Mouse (Mus musculus) urinary bladder, postnatal 10 days (tissue): ENCODE results near the gene Klf6.

Experiments used
- DNase-seq: peaks from one replicate; pipeline ENCODE4 v3.0.0; 2022; ENCODE audit warnings: low spot score

The Klf6 gene

DNA sequence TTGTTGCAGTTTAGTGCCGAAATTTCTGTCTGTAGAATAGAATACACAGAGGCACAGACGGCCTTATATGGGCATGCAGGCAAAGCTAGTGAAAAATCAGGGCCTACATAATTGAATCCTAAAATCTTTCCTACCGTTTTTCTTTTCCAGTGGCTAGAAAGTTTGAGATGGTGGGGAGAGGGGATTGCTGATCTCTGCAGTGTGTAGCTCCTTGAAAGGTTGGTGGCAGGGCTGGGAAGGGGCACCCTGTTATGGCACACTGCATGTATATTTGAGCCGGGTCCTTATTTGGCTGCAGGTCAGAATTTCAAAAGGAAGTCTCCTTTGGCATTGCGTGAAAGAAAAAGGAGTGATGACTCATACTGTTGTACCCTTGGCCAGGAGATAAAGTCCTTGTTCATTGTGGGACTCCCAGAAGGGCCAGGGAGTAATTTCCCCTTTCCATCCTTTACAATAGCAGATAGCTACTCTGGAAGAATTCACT, 2.2 kb downstream of the Klf6 start:
- DNase-seq, result no peak

GRCm38 (mm10) chr13:5864265-5865097, 3.2 kb downstream of the Klf6 start:
- DNase-seq, result no peak

GRCm38 (mm10) chr13:5865098-5865415, 3.8 kb downstream of the Klf6 start:
- no peak for DNase-seq

GRCm38 (mm10) chr13:5866091-5866490, 4.8 kb downstream of the Klf6 start:
- no peak for DNase-seq

DNA sequence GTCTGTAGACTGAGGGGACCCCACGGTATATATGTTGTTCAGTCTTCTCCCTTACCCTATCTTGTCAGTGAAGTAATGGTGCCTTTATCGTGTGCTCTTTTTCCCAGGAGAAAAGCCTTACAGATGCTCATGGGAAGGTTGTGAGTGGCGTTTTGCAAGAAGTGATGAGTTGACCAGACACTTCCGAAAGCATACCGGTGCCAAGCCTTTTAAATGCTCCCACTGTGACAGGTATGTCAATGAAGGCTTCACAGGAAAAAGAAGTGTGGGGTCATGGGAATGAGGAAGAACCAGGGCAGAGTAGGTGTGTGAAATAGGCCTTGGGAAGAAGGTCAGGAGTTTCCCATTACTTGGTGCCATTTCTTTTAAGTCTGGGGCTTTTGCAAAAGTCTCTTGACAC, 5.2 kb downstream of the Klf6 start:
- DNase-seq, result no peak

- DNase-seq, result no peak
These were observed 7.1 kb downstream of the Klf6 start for GRCm38 (mm10) chr13:5868376-5868775.

- no peak for DNase-seq
These were observed 8.2 kb downstream of the Klf6 start for GRCm38 (mm10) chr13:5869433-5869832.

GRCm38 (mm10) chr13:5869842-5870241, 8.6 kb downstream of the Klf6 start:
- no peak for DNase-seq

- DNase-seq, result no peak
These were observed 9.3 kb downstream of the Klf6 start for GRCm38 (mm10) chr13:5870382-5871272.

GRCm38 (mm10) chr13:5871414-5871813, 10.1 kb downstream of the Klf6 start:
- DNase-seq, result no peak

GRCm38 (mm10) chr13:5873681-5874080, 12.4 kb downstream of the Klf6 start:
- DNase-seq, result no peak

- no peak for DNase-seq
These were observed 14.2 kb downstream of the Klf6 start for GRCm38 (mm10) chr13:5875478-5875877.

DNA sequence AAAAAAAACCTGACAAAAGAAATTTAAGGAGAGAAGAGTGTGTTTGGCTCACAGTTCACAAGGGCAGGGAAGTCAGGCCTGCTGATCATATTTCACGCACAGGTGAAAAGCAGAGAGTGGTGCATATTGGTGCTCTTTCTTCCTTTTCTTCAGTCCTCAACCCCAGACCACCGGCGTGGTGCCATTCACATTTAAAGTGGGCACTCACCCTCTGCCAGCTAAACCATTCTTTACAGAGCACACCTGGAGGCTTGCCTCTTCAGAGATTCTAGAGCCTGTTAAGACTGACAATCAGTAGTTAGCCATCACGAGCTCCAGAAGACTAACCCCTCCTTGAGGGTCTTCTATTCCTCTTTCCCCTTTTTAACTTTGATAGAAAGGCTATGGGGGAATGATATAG, 17.5 kb downstream of the Klf6 start:
- no peak for DNase-seq

- DNase-seq, result no peak
These were observed 25.5 kb downstream of the Klf6 start for GRCm38 (mm10) chr13:5886810-5887209.

- no peak for DNase-seq
These were observed 26.9 kb downstream of the Klf6 start for GRCm38 (mm10) chr13:5888164-5888563.

GRCm38 (mm10) chr13:5888731-5889130, 27.4 kb downstream of the Klf6 start:
- DNase-seq, result no peak

DNA sequence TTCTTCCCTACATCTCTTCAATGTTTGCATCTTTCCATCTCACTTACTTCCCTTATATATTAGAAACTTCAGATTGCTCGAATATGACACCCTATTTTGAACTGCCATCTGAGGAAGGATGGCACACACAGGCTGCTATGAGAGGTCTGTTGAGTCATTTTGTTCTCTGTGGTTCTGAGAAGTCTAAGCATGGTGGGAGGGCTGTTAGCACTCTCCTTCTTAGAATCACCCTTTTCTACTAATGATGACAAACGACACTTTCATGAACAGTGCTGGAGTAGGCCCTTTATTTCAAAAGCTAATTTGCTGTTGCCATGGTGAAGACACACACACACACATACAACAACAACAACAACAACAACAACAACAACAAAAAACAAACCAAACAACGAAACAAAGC, 28.8 kb downstream of the Klf6 start:
- DNase-seq, result no peak

- DNase-seq, result no peak
These were observed 31.6 kb downstream of the Klf6 start for GRCm38 (mm10) chr13:5892684-5893447.

GRCm38 (mm10) chr13:5894910-5895309, 33.6 kb downstream of the Klf6 start:
- no peak for DNase-seq

- DNase-seq, result no peak
These were observed 34.6 kb downstream of the Klf6 start for GRCm38 (mm10) chr13:5895851-5896250.

DNA sequence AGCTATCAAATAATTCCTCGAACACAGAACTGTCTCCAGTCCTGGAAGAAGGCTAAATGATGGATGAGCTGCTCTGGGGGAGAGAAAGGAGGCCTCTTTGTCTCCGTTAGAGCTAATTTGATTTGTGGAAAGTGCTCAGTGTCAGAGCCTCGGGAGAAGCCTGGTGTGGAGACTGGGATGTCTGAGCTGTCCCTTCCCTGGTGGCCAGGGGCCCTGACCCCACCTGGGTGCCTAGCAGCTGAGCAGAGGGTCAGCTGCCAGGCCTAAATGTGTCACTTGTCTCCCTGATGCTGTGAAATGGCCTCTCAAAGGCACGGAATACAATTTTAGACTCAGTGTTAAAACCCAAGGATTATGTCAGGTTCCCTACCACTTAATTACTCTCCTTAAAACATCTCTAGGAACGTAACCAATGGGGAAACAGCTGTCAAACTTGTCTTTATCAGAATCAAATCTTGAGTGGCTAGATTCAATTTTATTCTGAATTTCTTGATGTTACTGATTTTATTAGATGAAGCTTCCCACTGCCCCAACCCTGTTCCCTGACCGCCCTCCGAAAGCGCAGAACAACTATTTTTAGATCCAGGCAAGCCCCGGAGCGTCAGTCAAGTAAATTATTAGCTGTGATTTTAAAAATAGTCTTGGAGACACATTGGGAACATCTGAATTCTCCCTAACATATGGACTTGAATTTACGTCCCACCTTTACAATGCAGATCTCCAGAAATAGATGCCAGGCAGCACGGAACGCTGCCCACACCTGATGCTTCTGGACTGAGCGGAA, 36.1 kb downstream of the Klf6 start:
- DNase-seq, result no peak

DNA sequence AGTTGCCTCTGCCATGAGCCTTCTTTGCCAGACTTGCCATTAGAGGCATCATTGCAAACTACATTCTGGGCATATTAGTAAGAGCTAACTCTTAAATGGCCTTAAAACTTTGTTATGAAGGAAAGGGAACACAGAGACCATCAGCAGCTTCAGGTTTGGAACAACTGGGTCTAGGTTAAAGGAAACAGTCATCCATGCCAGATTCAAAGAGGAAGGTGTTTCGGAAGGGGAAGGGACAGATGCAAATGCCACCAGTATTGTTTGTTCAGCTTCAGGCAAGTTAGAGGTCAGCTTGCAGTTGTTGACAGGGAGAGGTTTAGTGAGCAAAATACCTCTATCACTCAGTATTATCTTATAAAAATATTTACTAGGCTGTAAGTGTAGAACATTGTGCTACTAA, 37.7 kb downstream of the Klf6 start:
- no peak for DNase-seq
